Mouse (Mus musculus): Measurements from ENCODE around the gene Csad. TPM values are rescaled to one million over a fixed set of nuclear protein-coding genes. Genes with fewer than 3 reads are reported as not detected.

The Csad gene
- polyA plus RNA-seq (2016; fragmentation: Nextera tagmentation; extraction: Ambion mirVana), result 49.3 and 53.5 TPM in 2 replicates

DNA sequence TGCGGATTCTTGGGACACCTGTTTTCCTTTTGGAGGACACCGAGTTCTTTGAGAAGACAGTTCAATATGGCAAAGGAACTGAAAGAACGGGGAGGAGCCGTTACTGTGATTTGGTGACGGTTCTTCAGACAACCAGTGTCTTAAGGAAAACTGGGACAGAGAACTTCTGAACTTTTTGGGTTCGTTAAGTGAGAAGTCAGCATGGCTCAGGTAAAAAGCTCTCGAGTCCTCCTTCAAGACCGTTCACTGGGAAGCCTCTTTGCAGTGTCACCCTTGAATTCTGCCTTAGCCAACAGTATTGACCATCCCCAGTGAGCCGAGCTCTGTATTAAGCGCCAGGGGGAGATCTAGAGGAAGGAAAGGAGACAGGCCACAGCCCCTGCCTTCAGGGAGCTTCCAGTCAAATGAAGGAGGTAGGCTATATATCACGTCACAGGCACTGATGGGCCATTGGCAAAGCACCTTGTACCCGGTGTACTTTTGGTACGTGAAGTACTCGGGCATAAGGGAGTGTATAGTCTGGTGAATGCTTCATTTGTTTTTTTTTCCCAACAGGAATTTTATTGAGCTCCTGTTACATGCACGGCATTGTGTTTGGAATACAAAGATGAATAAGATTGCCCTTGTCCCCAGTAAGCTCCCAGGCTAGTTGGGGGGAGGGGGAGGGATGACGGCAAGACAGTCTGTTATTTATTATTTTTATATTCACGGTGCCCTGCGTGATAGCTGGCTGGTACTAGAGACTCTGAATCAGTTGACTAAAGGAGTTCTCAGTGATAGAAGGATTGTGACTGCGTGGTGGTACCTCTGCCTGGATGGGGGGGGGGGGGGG, at the start of gene Csad:
Csad (minus strand) TSS at position 51 of the 832 bp plus-strand sequence.
- H3K9ac ChIP-seq, result peak within 1 kb of the TSS; percentile 94
- no peaks in the 10 kb centered on the region for H3K27me3 ChIP-seq
- H3K4me2 ChIP-seq (replicated peaks), result peak within 1 kb of the TSS; percentile 81
- peaks cover 39% of the 10 kb centered on the region for H3K4me1 ChIP-seq
- peak within 1 kb of the TSS; percentile 99 for H3K27ac ChIP-seq
- no peak for ATAC-seq (ENCODE audit: low FRiP score)
- WGBS, result 65% methylated on average over 19 of the region's 19 CpGs
- no peaks in the 10 kb centered on the region for H3K9me3 ChIP-seq (replicated peaks)
- H3K4me3 ChIP-seq, result peak within 1 kb of the TSS; percentile 87
- peaks cover 34% of the 10 kb centered on the region for H3K36me3 ChIP-seq

DNA sequence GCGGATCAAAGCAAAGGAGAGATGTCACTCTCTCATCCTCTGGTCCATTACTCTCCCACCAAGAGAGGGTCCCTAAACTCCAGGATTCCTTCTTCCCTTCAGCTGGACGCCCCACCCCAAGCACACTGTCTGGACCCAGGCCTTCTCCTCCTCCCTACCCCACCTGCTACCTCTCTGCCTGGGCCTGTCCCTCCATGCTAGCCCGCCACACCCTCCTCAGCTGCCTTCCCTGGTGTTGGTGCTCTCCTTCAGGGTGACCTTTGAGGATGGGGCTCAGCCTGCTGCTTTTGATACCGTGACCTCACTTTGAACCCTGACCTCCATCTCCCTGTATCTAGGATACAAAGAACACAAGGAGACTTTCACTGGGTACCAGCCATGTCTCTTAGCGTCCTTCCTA, 46.0 kb upstream of the Csad start:
- Histone ChIP-seq H3K9ac (no peak overlapping the region), H3K27ac (no peak overlapping the region), H3K36me3 (no peaks in the 10 kb centered on the region), H3K9me3 (replicated peaks) (no peaks in the 10 kb centered on the region), H3K4me2 (replicated peaks) (no peak overlapping the region), H3K27me3 (peaks cover 85% of the 10 kb centered on the region), H3K4me1 (peaks cover 30% of the 10 kb centered on the region), H3K4me3 (no peak overlapping the region)
- WGBS, result 57% methylated on average over 5 of the region's 5 CpGs
- ATAC-seq (ENCODE audit: low FRiP score), result no peak

DNA sequence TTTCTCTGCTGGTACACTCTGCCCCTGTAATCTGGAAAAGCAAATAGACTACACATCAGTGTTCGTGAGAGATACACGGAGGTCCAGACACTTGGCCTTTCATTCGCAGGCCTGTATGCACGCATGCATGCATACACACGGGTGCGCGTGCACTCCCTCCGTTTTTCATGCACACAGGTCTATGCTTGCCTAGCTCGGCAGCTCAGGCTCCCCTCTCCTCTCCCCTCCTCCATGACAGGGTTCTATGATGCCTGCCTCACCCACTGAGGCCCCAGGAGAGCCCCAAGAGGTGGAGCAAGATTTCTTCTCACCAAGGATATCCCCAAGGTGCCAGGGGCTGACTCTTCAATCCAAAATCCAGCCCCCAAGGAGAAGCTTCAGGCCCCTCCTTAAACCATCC, 45.4 kb upstream of the Csad start:
- H3K27ac ChIP-seq, result peak overlapping the region; percentile 81
- peak overlapping the region; percentile 97 for H3K4me2 ChIP-seq (replicated peaks)
- WGBS, result 43% methylated on average over 9 of the region's 9 CpGs
- no peak overlapping the region for H3K9ac ChIP-seq
- H3K27me3 ChIP-seq, result peaks cover 85% of the 10 kb centered on the region
- H3K4me3 ChIP-seq, result no peak overlapping the region
- peaks cover 33% of the 10 kb centered on the region for H3K4me1 ChIP-seq
- no peak for ATAC-seq (ENCODE audit: low FRiP score)
- no peaks in the 10 kb centered on the region for H3K36me3 ChIP-seq
- H3K9me3 ChIP-seq (replicated peaks), result no peaks in the 10 kb centered on the region

DNA sequence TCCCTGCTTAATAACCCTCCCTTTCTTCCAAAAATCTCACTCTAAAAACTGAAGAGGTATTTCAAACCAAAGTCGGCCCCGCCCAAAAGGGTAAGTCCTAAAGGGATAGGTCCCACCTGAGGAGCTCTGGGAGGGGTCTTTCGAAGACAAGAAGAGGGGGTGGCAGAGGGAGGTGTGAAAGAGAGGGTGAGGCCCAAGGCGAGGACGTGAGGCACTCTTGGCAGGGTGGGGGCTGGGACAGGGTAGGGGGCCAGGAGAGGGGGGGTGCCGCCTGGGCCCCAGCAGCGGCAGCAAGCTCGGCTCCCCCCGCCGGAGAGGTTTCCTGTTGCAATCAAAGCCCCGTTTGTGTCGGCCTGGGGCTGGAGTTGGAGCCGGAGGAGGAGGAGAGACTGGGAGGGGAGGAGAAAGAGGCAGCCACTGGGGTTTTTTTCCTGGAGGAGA, 44.7 kb upstream of the Csad start:
- 2% methylated on average over 13 of the region's 13 CpGs for WGBS
- Histone ChIP-seq H3K27ac (peak overlapping the region; percentile 81), H3K36me3 (no peaks in the 10 kb centered on the region), H3K4me3 (0 out of 2 replicates have a peak overlapping the region, but pooled peaks have one; percentile 3), H3K4me1 (peaks cover 35% of the 10 kb centered on the region), H3K4me2 (replicated peaks) (peak overlapping the region; percentile 97), H3K9me3 (replicated peaks) (no peaks in the 10 kb centered on the region), H3K27me3 (peaks cover 85% of the 10 kb centered on the region), H3K9ac (0 out of 2 replicates have a peak overlapping the region, but pooled peaks have one; percentile 23)
- no peak for ATAC-seq (ENCODE audit: low FRiP score)

DNA sequence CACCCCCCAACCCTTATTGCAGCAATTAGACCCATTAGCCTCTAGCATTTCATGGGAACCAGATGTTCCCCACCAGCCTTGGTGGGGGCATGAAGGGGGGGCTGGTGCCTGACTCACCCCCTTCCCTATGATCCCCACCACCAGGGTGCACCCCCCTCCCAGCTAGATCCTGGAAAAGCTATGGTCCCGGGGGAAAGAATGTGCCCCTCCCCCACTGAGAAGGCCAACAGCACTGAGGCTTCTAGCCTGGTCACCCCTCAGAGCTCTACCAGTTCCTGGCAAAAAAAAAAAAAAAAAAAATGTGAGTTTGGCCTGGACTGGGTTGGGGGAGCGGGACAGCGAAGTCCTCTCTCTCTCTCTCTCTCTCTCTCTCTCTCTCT, 44.3 kb upstream of the Csad start:
- H3K27ac ChIP-seq, result peak overlapping the region; percentile 81
- WGBS, result 11% methylated on average over 3 of the region's 3 CpGs
- peak overlapping the region; percentile 57; the same call in 1 of the 2 replicates for H3K4me3 ChIP-seq
- H3K4me1 ChIP-seq, result peaks cover 39% of the 10 kb centered on the region
- H3K27me3 ChIP-seq, result peaks cover 85% of the 10 kb centered on the region
- no peaks in the 10 kb centered on the region for H3K9me3 ChIP-seq (replicated peaks)
- no peak for ATAC-seq (ENCODE audit: low FRiP score)
- H3K4me2 ChIP-seq (replicated peaks), result peak overlapping the region; percentile 97
- no peaks in the 10 kb centered on the region for H3K36me3 ChIP-seq
- H3K9ac ChIP-seq, result no peak overlapping the region

DNA sequence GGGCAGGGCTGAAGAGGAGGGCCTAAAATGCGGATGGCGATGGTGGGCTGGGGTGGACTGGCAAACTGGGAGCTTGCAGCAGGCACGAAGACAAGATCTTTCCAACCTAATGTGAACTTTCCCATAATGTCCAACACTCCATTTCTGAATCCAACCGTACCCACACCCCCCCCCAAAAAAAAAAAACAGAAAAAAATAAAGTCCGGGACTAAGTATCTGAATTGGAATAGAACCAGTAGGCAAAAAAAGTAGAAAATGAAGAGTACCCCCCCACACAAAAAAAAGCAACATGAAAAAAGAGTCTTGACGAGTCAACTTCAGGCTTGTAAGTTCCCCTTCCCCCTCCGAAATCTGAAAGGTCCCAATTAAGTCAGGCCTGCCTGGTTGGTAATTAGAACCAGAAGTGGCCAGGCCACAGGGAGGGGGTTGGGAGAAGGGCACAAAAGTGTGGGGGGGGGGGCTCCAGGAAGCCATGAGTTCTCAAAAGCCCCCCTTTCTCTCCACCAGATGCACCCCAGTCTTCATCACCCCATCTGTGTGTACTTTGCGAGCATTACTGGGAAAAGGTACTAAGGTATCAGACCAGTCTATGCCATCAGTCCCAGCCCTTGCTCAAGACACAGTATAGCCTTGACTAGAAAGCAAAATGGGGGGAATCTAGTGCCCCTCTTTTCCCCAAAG, 43.7 kb upstream of the Csad start:
- Histone ChIP-seq H3K27ac (peak overlapping the region; percentile 86), H3K9me3 (replicated peaks) (no peaks in the 10 kb centered on the region), H3K9ac (peak overlapping the region; percentile 60), H3K4me2 (replicated peaks) (peak overlapping the region; percentile 97), H3K36me3 (no peaks in the 10 kb centered on the region), H3K4me3 (peak overlapping the region; percentile 57), H3K27me3 (peaks cover 90% of the 10 kb centered on the region), H3K4me1 (peaks cover 44% of the 10 kb centered on the region)
- WGBS, result 7% methylated on average over 8 of the region's 8 CpGs
- ATAC-seq (ENCODE audit: low FRiP score), result no peak

DNA sequence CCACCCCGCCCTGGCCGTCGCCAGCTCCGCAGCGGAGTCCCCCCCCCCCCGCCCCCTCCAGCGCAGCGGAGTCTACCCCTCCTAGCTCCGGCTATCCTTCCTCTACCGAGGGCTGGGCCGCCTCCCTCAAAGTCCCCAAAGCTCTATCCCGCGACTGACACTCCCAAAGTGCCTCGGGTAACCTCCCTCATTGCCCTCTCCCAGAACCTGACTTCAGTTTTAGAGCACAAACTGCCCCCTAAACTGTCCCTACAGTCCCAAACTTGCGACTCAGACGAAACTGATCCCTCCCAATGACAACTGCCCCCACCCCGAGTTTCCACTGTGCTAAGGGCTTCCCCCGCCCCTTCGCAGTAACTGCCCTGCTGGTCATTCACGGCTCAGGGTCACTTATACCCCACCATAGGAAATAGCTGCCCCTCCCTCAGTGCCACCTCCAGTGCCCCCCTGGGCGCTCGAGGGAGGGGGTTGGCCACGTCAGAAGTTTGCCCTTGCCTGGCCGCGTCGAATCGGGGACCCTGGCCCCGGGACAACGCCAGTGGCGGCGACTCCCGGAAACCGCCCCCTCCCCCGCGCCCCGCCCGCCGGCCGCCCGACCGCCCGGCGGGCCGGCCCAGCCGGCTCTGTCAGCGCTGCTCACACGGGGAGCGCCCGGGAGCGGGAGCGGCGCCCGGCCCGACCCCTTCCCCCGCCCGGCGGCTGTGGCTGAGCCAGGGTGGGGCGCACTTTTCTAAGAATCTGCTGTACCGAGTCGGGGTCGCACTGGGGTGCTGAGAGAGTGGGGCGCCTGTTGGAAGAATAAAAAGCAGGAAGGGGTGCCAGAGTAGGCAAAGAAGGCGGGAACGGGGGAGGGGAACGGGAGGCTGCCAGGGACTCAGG, 43.0 kb upstream of the Csad start:
- H3K36me3 ChIP-seq, result no peaks in the 10 kb centered on the region
- peaks cover 93% of the 10 kb centered on the region for H3K27me3 ChIP-seq
- WGBS, result 1% methylated on average over 56 of the region's 65 CpGs
- H3K4me2 ChIP-seq (replicated peaks), result peak overlapping the region; percentile 97
- peak overlapping the region; percentile 57 for H3K4me3 ChIP-seq
- peaks cover 46% of the 10 kb centered on the region for H3K4me1 ChIP-seq
- ATAC-seq (ENCODE audit: low FRiP score), result peak; percentile 49
- H3K27ac ChIP-seq, result peak overlapping the region; percentile 86
- H3K9ac ChIP-seq, result peak overlapping the region; percentile 60
- no peaks in the 10 kb centered on the region for H3K9me3 ChIP-seq (replicated peaks)

DNA sequence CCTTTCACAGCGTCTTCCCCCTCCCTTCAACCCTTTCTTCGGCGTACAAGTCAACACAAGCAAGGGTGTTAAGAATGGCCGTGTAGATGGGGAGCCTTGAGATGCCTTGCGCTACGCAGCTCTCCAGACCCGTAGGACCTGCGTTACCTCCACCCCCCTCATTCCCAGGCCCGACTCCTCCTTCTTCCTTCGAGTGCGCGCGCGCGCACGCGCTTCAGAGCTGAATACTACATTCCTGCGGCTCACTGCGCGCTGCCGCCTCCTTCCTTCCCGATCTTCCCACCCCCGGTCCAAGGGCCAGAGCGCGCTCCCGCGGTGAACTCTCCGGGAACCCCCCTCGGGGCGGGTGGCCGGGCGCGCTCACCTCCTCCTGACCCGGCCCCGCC, 42.3 kb upstream of the Csad start:
- peak overlapping the region; percentile 60; the same call in 1 of the 2 replicates for H3K9ac ChIP-seq
- 0% methylated on average over 30 of the region's 35 CpGs for WGBS
- peaks cover 93% of the 10 kb centered on the region for H3K27me3 ChIP-seq
- H3K27ac ChIP-seq, result peak overlapping the region; percentile 86
- peak overlapping the region; percentile 57 for H3K4me3 ChIP-seq
- ATAC-seq (ENCODE audit: low FRiP score), result peak; percentile 61
- H3K9me3 ChIP-seq (replicated peaks), result no peaks in the 10 kb centered on the region
- H3K36me3 ChIP-seq, result no peaks in the 10 kb centered on the region
- H3K4me2 ChIP-seq (replicated peaks), result peak overlapping the region; percentile 97
- H3K4me1 ChIP-seq, result peaks cover 46% of the 10 kb centered on the region

DNA sequence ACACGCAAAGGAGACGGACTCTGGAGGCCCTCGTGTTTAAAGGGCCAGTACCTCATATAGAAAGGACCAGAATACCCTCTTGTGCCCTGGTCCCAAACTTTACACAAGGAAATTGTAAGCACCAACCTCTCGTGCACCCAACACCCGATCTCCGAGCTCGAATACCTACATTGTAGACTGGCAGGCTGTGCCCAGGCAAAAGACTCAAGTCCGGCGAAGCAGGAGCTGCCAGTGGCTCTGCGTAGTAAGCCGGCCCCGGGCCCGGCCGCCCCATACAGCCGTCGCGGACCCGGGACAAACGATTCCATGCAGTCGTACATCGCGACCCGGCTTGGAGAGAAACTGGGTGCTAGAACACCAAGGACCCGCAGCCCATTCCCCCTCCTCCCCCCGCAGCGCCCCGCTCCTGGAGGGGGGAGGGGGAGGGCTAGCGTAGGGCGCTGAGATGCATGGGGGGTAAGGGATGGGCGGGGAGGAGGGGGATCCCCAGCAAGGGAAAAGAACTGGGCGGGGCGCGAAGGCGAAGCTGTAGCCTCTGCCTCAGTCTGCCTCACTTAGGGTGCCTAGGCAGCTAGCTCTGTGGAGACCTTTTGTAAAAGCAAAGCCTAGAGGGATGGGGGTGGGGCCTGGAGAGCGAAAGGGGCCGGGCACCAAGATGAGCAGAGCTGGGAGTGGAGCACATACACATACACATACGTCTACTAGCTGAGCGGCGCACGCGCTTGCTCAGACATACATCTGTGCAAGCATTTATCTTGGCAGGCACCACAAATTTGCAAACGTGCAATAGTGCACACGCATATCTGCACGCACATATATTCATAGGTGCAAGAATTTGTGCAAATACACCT, 41.6 kb upstream of the Csad start:
- Histone ChIP-seq H3K4me3 (peak overlapping the region; percentile 57), H3K27me3 (peaks cover 95% of the 10 kb centered on the region), H3K36me3 (no peaks in the 10 kb centered on the region), H3K9ac (peak overlapping the region; percentile 60), H3K9me3 (replicated peaks) (no peaks in the 10 kb centered on the region), H3K27ac (peak overlapping the region; percentile 86), H3K4me1 (peaks cover 46% of the 10 kb centered on the region), H3K4me2 (replicated peaks) (peak overlapping the region; percentile 97)
- peak; percentile 80 for ATAC-seq (ENCODE audit: low FRiP score)
- under 1% methylated on average over 41 of the region's 44 CpGs for WGBS

DNA sequence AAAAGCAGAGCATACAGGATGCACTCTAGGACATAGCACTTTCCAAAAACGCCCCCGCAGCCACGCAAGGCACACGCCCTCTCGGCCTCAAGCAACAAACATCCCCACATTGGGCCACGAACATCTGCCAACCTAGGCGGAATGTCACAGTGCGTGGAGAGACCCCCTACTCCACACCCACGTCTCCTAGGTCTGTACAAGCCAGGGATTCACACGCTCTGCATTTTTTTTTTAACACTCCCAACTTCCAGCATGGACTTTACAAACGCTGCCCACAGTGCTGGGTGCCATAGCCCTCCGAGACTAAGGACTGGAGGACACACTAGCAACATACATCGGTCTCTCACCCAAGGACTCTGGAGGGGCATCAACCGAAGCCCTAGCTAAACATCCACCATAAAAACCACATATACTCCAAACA, 40.9 kb upstream of the Csad start:
- peaks cover 46% of the 10 kb centered on the region for H3K4me1 ChIP-seq
- ATAC-seq (ENCODE audit: low FRiP score), result no peak
- peaks cover 96% of the 10 kb centered on the region for H3K27me3 ChIP-seq
- H3K27ac ChIP-seq, result no peak overlapping the region
- peak overlapping the region; percentile 97 for H3K4me2 ChIP-seq (replicated peaks)
- no peak overlapping the region for H3K9ac ChIP-seq
- no peaks in the 10 kb centered on the region for H3K36me3 ChIP-seq
- no peaks in the 10 kb centered on the region for H3K9me3 ChIP-seq (replicated peaks)
- H3K4me3 ChIP-seq, result peak overlapping the region; percentile 57
- WGBS, result 3% methylated on average over 14 of the region's 14 CpGs

Data from hindbrain, embryonic 12.5 days (tissue).